Comparison of ENCODE assay signal across 19 mouse cellular contexts in genomic region chr11:107057391-107057790, GRCm38 (mm10). TPM values are rescaled to one million over a fixed set of nuclear protein-coding genes. Genes with fewer than 3 reads are reported as not detected.
DNase-seq lines count a peak whose midpoint lies in the region; ATAC-seq and TF ChIP-seq lines count a peak whose summit lies in the region.
"Had no signal": no experiment of that assay in that cellular context is flagged by ENCODE, and none has a peak within 500 bp of the region (broad histone marks: within the 10 kb centered on the region; RNA-seq: fewer than 3 reads in every experiment).

No protein-coding gene starts in this region.

- peak; percentile 16; the same call in 1 of the 2 replicates for TF ChIP-seq CTCF in left cerebral cortex, adult 2 months (IDR thresholded peaks at IDR 0.05)
- TF ChIP-seq CTCF in lung, adult 2 months (IDR thresholded peaks at IDR 0.05; ENCODE audit: insufficient read depth, low read length), result no peak

- H3K4me2 ChIP-seq in midbrain, embryonic 15.5 days, result no peak overlapping the region
- H3K4me2 ChIP-seq: embryonic facial prominence, embryonic 15.5 days; hindbrain, embryonic 13.5 days had no signal

- 83% methylated on average over 6 of the region's 6 CpGs for WGBS in lung, adult 2 months
- 91% methylated on average over 6 of the region's 6 CpGs for WGBS in midbrain, embryonic 15.5 days

- no peak overlapping the region for H3K4me3 ChIP-seq in left cerebral cortex, adult 2 months
- H3K4me3 ChIP-seq in lung, adult 2 months (replicated peaks; ENCODE audit: extremely low read depth, low read depth, low read length), result no peak overlapping the region
- H3K4me3 ChIP-seq in midbrain, embryonic 15.5 days, result no peak overlapping the region
- H3K4me3 ChIP-seq: embryonic facial prominence, embryonic 15.5 days; erythroblast, embryonic 14.5 days; forebrain, embryonic 10.5 days; hindbrain, embryonic 13.5 days had no signal

- peaks cover 85% of the 10 kb centered on the region for H3K36me3 ChIP-seq in midbrain, embryonic 15.5 days (replicated peaks)

- intact Hi-C loops in heart, postnatal 10 days (cut with DNase I), result no loop called here
- intact Hi-C loops in left cerebral cortex, adult 2 months (cut with DNase I), result no loop called here

- no peak overlapping the region for H3K27ac ChIP-seq in left cerebral cortex, adult 2 months
- H3K27ac ChIP-seq in midbrain, embryonic 15.5 days, result no peak overlapping the region
- H3K27ac ChIP-seq: embryonic facial prominence, embryonic 15.5 days; forebrain, embryonic 10.5 days; hindbrain, embryonic 13.5 days; hindbrain, postnatal 0 days had no signal

- H3K27me3 ChIP-seq in midbrain, embryonic 15.5 days (replicated peaks), result no peaks in the 10 kb centered on the region
- H3K27me3 ChIP-seq: embryonic facial prominence, embryonic 15.5 days; hindbrain, embryonic 13.5 days had no signal

- no peak for ATAC-seq in midbrain, embryonic 15.5 days (replicated peaks)
- ATAC-seq: forebrain, embryonic 14.5 days; hindbrain, postnatal 0 days had no signal

- no peaks in the 10 kb centered on the region for H3K9me3 ChIP-seq in midbrain, embryonic 15.5 days
- H3K9me3 ChIP-seq: embryonic facial prominence, embryonic 15.5 days; forebrain, embryonic 10.5 days; hindbrain, embryonic 13.5 days had no signal

- H3K4me1 ChIP-seq in lung, adult 2 months (ENCODE audit: control insufficient read depth, insufficient read depth, low read length), result no peaks in the 10 kb centered on the region
- no peaks in the 10 kb centered on the region for H3K4me1 ChIP-seq in midbrain, embryonic 15.5 days
- H3K4me1 ChIP-seq: embryonic facial prominence, embryonic 15.5 days; forebrain, embryonic 10.5 days; hindbrain, embryonic 13.5 days had no signal

- TF ChIP-seq POLR2A in lung, adult 2 months (IDR thresholded peaks at IDR 0.05; ENCODE audit: borderline replicate concordance, extremely low read depth, low read depth, low read length), result no peak

- H3K9ac ChIP-seq in midbrain, embryonic 15.5 days, result no peak overlapping the region
- H3K9ac ChIP-seq: embryonic facial prominence, embryonic 15.5 days; hindbrain, embryonic 13.5 days had no signal

- DNase-seq in heart, adult 11 months, result peak; percentile 78
- no peak for DNase-seq in heart, postnatal 10 days
- no peak for DNase-seq in left cerebral cortex, adult 2 months (ENCODE audit: extremely low spot score in 1 of 2, low spot score in 2 of 2)
- DNase-seq in left cerebral cortex, adult 18-20 months (ENCODE audit: low spot score in 2 of 2), result no peak
- DNase-seq in lung, postnatal 14 days, result peak; percentile 7
- no peak for DNase-seq in lung, adult 2 months
- DNase-seq: cerebellum, adult 11 months; cerebellum, adult 8-10 months; cerebellum, postnatal 14 days; embryo, embryonic 11 days; gastrocnemius, postnatal 10 days had no signal

RNA-seq across cellular contexts. Expression of gene 1810010H24Rik, which starts 31.9 kb away (rescaled TPM):
- 1 to 10 TPM; 3.2 to 3.8 TPM for total RNA-seq in heart, postnatal 10 days (2021)
- total RNA-seq in left cerebral cortex, adult 2 months (2021), result 1 to 10 TPM; 2.7 to 3.3 TPM
- 1 to 10 TPM; 3.2 to 4.7 TPM for total RNA-seq in left cerebral cortex, adult 18-20 months (2021)
- polyA plus RNA-seq in lung, adult 2 months (2012; rRNA removed), result 39.7 and 53.1 TPM in 2 replicates
- polyA plus RNA-seq in midbrain, embryonic 15.5 days (2015; fragmentation: Nextera tagmentation; extraction: Ambion mirVana), result 6.9 and 7.3 TPM in 2 replicates
- total RNA-seq: hematopoietic stem cell, adult 5-6 weeks had no signal
- polyA plus RNA-seq: erythroblast, embryonic 14.5 days had no signal

RNA-seq across cellular contexts. Expression of gene Kpna2, which starts 58.0 kb away (rescaled TPM):
- 100 to 1,000 TPM; 104 to 112 TPM for total RNA-seq in heart, postnatal 10 days (2021)
- 10 to 100 TPM; 20.6 to 31.7 TPM for total RNA-seq in left cerebral cortex, adult 2 months (2021)
- total RNA-seq in left cerebral cortex, adult 18-20 months (2021), result 10 to 100 TPM; 21.9 to 26.6 TPM
- polyA plus RNA-seq in lung, adult 2 months (2012; rRNA removed), result 3.0 and 13.6 TPM in 2 replicates
- 154 and 163 TPM in 2 replicates for polyA plus RNA-seq in midbrain, embryonic 15.5 days (2015; fragmentation: Nextera tagmentation; extraction: Ambion mirVana)

Comparison
In these comparisons a context has a peak if more than half of its experiments do, and no peak if none do; other contexts are left out.
1. DNase-seq: peak in heart, adult 11 months (single experiment) and lung, postnatal 14 days (single experiment); none in heart, postnatal 10 days (0 of 2), left cerebral cortex, adult 2 months (0 of 2), left cerebral cortex, adult 18-20 months (0 of 2) and lung, adult 2 months (single experiment).